Mouse (Mus musculus): ENCODE data around the gene Ndufv1.
"Not testable (repeated sequence)": the region's sequence is repeated elsewhere in the genome, so short reads cannot be mapped to it uniquely, and the experiment has no call there.

The Ndufv1 gene

GRCm38 (mm10) chr19:4042124-4042523 is 29.5 kb upstream of the Ndufv1 start:
- DNase-seq (ENCODE audit: low spot score) = no peak

- not testable (repeated sequence) for DNase-seq (ENCODE audit: low spot score)
Measured at GRCm38 (mm10) chr19:4041500-4041899, 28.9 kb upstream of the Ndufv1 start.

DNA sequence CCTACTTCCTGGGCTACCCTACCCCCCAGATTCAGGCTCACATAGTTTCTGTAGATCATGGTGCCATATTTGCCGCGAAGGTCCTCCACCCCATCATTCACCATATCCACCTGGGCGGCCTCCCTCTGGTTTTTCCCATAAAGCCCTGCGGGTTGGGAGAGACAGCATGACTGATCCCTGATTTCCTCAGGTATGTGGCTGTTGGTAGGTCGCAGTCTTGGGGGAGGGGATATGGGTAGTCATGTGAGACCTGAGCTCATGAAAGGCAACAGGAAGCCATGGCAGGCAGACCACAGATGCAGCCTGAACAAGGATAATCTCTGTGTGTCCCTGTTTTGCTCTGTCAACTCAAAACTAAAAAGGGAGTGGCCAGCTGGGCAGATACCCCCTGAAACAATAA is 28.3 kb upstream of the Ndufv1 start:
- DNase-seq (ENCODE audit: low spot score) = not testable (repeated sequence)

- peak; percentile 85 for DNase-seq (ENCODE audit: low spot score)
Measured at GRCm38 (mm10) chr19:4037788-4038232, 25.2 kb upstream of the Ndufv1 start, which contains the start of gene Gstp1. TSS of gene Gstp1 (minus strand) at chr19:4037985.

- DNase-seq (ENCODE audit: low spot score) = not testable (repeated sequence)
Measured at GRCm38 (mm10) chr19:4037154-4037787, 24.7 kb upstream of the Ndufv1 start.

DNA sequence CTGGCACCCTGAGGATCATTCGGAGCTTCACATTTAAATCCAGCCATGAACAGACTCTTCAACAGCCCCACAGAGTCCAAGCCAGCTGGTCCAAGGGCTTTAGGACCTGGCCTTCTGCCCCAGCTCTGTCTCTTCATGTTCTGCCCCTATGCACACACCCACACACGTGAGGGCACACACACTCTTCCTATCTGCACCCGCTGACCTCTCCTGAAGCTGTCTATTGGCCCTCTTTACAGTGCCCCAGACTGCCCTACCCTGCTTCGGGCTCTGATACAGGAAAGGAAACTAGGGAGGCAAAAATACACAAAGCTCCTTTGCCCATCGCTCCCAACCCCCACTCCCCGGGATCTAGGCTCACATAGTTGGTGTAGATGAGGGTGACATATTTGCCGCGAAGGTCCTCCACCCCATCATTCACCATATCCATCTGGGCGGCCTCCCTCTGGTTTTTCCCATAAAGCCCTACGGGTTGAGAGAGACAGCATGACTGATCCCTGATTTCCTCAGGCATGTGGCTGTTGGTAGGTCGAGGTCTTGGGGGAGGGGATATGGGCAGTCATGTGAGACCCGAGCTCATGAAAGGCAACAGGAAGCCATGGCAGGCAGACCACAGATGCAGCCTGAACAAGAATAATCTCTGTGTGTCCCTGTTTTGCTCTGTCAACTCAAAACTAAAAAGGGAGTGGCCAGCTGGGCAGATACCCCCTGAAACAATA is 23.9 kb upstream of the Ndufv1 start:
- DNase-seq (ENCODE audit: low spot score) = no peak

DNA sequence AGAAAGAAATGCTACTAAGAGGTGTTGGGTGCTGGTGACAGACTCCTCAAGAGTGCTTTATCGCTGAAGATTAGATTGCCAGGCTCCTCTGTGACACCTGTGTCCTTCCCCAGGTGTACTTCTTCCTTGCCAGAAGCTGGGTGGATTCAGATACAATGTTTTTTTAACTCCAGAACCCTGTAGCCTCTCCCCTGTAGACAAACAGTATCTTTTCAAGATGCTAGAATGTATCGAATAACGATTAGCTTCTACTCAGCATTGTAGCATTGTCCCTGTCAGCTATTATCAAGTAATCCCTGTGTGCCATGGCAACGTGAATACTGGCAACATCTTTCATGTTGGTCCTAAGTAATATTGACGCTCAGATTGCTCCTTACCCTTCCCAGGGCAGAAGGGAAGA is 21.1 kb upstream of the Ndufv1 start:
- DNase-seq (ENCODE audit: low spot score) = no peak

- no peak for DNase-seq (ENCODE audit: low spot score)
Measured at GRCm38 (mm10) chr19:4033298-4033697, 20.7 kb upstream of the Ndufv1 start.

DNA sequence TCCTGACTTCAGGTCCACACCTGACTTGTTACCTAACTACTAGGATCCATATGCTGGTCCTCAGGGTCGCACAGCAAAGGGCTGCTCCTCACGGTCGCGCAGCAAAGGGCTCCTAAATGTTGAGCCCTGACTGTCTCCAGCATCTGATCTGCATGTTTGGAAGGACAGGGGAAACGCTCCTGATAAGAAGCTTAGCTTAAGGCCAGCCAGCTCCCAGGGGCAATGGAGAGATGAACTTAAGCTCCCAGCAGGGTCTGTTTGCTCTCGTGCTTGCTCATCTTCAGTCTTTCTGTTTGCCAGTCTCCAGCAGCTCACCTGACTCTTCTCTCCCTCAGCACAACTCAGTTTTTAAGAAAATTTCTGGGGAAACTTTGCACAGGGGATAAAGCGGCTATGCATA is 20.1 kb upstream of the Ndufv1 start:
- DNase-seq (ENCODE audit: low spot score) = no peak

GRCm38 (mm10) chr19:4027576-4027975 is 15.0 kb upstream of the Ndufv1 start:
- DNase-seq (ENCODE audit: low spot score) = no peak

DNA sequence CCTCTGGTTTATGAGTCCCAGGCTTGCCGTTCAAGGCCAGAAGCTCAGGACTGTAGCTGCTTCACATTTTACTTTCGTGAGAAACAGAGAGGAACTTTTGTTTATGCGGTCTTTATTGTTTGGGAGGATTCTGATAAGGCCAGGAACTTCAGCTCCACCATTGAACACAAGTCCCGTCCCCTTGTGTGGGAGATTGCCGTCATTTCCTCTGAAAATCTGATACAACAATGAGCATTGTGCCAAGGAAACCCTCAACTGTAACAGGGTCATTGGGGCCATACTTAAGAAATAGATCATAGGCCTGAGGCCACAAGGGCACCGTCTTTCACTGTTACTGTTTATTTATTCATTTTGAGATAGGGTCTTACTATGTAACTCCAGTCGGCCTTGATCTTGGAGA is 10.6 kb upstream of the Ndufv1 start:
- no peak for DNase-seq (ENCODE audit: low spot score)

- peak; percentile 81 for DNase-seq (ENCODE audit: low spot score)
Measured at GRCm38 (mm10) chr19:4018743-4019583, 6.4 kb upstream of the Ndufv1 start.

GRCm38 (mm10) chr19:4017921-4018587 is 5.4 kb upstream of the Ndufv1 start:
- no peak for DNase-seq (ENCODE audit: low spot score)

- DNase-seq (ENCODE audit: low spot score) = no peak
Measured at GRCm38 (mm10) chr19:4015635-4016034, 3.0 kb upstream of the Ndufv1 start.

DNA sequence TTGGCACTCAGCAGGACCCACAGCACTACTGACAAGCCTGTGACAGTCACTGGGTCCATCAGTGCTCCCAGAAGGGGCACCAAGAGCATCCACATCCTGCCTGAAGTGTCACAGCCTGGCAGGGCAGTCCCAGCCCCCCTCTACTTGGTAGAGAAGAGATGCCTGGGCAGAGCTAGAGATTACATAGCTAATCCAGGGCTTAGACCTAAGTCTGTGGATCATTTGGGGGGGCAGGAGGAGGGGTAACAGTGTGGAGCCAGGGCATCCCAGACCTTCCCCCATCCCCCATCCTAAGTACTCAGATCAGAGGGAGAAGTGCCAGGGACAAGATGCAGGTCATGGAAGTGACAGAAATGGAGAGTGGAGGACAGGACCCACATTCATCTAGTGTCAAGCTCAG is 2.2 kb upstream of the Ndufv1 start:
- DNase-seq (ENCODE audit: low spot score) = no peak

- no peak for DNase-seq (ENCODE audit: low spot score)
Measured at GRCm38 (mm10) chr19:4013066-4013465, 460 bp upstream of the Ndufv1 start.

DNA sequence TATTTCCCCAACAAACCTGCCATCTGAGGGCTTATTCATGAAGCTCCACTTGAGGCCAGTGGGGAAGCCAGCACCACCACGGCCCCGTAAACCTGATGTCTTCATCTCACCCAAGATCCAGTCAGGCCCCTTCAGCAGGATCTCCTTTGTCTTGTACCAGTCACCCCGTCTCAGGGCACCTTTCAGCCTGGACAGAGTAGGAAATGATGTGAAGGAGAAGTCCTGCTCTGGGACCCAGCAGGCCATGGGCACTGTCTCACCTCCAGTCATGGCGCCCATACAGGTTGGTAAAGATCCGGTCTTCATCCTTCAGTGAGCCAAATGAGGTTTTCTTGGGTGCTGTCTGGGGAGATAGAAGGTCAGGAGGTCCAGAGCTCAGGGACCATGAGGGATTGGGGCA is 1.5 kb downstream of the Ndufv1 start:
- DNase-seq (ENCODE audit: low spot score) = no peak

- DNase-seq (ENCODE audit: low spot score) = no peak
Measured at GRCm38 (mm10) chr19:4005971-4006370, 6.6 kb downstream of the Ndufv1 start.

GRCm38 (mm10) chr19:4005091-4005490 is 7.5 kb downstream of the Ndufv1 start:
- no peak for DNase-seq (ENCODE audit: low spot score)

DNA sequence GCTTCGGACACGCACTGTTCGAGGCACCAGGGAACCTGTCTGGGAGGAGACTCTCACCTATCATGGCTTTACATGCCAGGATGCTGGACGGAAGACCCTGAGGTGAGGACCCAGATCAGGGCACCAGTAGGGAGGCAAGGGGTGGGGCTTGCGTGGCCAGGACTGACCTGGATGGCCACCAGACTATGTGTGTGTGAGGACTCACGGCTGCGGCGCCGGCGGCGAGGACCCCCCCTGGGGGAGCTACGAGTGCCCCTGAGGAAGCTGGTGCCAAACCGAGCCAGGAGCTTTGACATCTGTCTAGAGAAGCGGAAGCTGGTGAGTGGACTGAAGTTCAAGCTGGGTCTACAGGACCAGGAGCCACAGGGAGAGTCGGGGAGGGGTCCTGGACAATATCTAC is 8.3 kb downstream of the Ndufv1 start:
- DNase-seq (ENCODE audit: low spot score) = no peak

GRCm38 (mm10) chr19:4003641-4004040 is 9.0 kb downstream of the Ndufv1 start:
- no peak for DNase-seq (ENCODE audit: low spot score)

DNA sequence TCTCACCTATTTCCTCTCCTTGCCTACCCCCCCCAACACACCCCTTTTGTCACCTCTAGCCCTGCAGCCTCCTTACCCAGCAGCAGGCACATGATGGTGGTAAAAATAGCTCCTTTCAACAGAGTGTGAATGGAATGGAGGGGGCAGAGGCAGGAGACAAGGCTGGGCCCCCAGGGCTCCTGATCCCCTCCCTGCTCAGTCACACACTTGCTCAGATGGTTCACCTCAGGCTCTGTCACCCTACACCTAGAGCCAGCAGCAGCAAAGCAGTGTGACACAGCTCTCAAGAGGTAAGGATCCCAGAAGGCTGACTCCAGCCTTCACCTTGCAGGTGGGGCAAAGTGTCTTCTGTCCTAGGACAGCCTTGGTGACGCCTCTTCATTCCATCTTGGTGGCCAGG is 9.5 kb downstream of the Ndufv1 start, which contains the start of gene Doc2g:
Doc2g (plus strand) TSS at position 202 of the 400 bp plus-strand sequence.
- DNase-seq (ENCODE audit: low spot score) = no peak

Measured in ovary, adult 18-20 months (tissue).